Mouse (Mus musculus): ENCODE measurements at regions not wholly inside any gene's neighbourhood (a gene's known extent, or its start where the extent isn't known, plus 50 kb on each side); places are given as distances from the start of the nearest gene placed in this dataset.

- TF ChIP-seq CTCF (IDR thresholded peaks at IDR 0.05; ENCODE audit: control insufficient read depth, insufficient read depth, insufficient read length) (no peak), MYOD1 (IDR thresholded peaks at IDR 0.05; ENCODE audit: control insufficient read depth, insufficient read length, low read depth) (peak; percentile 33), CEBPB (IDR thresholded peaks at IDR 0.05; ENCODE audit: low read depth) (no peak), MAX (IDR thresholded peaks at IDR 0.05) (no peak), MYOG (IDR thresholded peaks at IDR 0.05; ENCODE audit: control insufficient read depth, extremely low read depth, insufficient read length) (no peak)
Measured at GRCm38 (mm10) chr1:90360065-90360464, 156.3 kb downstream of the Ackr3 start.
